Mouse (Mus musculus) kidney, embryonic 14.5 days (tissue): ENCODE measurements around the gene Sfpq. TPM values are rescaled to one million over a fixed set of nuclear protein-coding genes. Genes with fewer than 3 reads are reported as not detected.

Source experiments
- ATAC-seq: fragments of 200-750 bp; cut with Nextera tagmentation; 2 replicates; pipeline ENCODE4 v1.8.0; 2017; ENCODE audit warnings: moderate number of reproducible peaks, mild to moderate bottlenecking, moderate TSS enrichment, moderate library complexity; ENCODE audit not compliant: low FRiP score, low TSS enrichment
- H3K27ac ChIP-seq: fragments of 300-500 bp; sonication (generic); 2 replicates; pipeline ENCODE4 v1.5.1; 2014; ENCODE audit warnings: low read depth, mild to moderate bottlenecking, low read length, moderate library complexity, mixed read lengths
- H3K27me3 ChIP-seq: fragments of 300-500 bp; sonication (generic); 2 replicates; pipeline ENCODE4 v1.6.1; 2014; ENCODE audit warnings: mild to moderate bottlenecking, low read length; ENCODE audit not compliant: control insufficient read depth, insufficient read depth
- H3K36me3 ChIP-seq: fragments of 300-500 bp; sonication (generic); 2 replicates; pipeline ENCODE4 v1.6.1; 2014; ENCODE audit warnings: low read length, mixed read lengths; ENCODE audit not compliant: control insufficient read depth, insufficient read depth
- H3K4me1 ChIP-seq: fragments of 300-500 bp; sonication (generic); 2 replicates; pipeline ENCODE4 v1.6.1; 2014; ENCODE audit warnings: low read length, mixed read lengths; ENCODE audit not compliant: control insufficient read depth, insufficient read depth
- H3K4me2 ChIP-seq: fragments of 300-500 bp; sonication (generic); replicated peaks from 2 replicates; pipeline ENCODE4 v1.6.1; 2014; ENCODE audit warnings: low read depth, mild to moderate bottlenecking, low read length
- H3K4me3 ChIP-seq: fragments of 300-500 bp; sonication (generic); 2 replicates; pipeline ENCODE4 v1.5.1; 2014; ENCODE audit warnings: mild to moderate bottlenecking, low read length
- H3K9ac ChIP-seq: fragments of 300-500 bp; sonication (generic); 2 replicates; pipeline ENCODE4 v1.6.1; 2014; ENCODE audit warnings: low read depth, mild to moderate bottlenecking, low read length, moderate library complexity
- H3K9me3 ChIP-seq: fragments of 300-500 bp; sonication (generic); 2 replicates; pipeline ENCODE4 v1.6.1; 2016; ENCODE audit warnings: low read length; ENCODE audit not compliant: control insufficient read depth
- WGBS: fragments of 180-500 bp; shearing (Covaris S2); extraction: QIAGEN DNeasy Blood & Tissue Kit; methylation state at CpG from one replicate; pipeline ENCODE4 v1.1.7; 2014; 5-methylcytosine and 5-hydroxymethylcytosine counted together
- polyA plus RNA-seq: library from polyadenylated mRNA; unstranded; fragments of >200 nt; fragmentation: Nextera tagmentation; extraction: Ambion mirVana; gene quantifications from 2 replicates; pipeline ENCODE4 v1.2.1, GENCODE M21; 2014

The Sfpq gene
- polyA plus RNA-seq, 1 experiment from 2014 or later, result 152 TPM

DNA sequence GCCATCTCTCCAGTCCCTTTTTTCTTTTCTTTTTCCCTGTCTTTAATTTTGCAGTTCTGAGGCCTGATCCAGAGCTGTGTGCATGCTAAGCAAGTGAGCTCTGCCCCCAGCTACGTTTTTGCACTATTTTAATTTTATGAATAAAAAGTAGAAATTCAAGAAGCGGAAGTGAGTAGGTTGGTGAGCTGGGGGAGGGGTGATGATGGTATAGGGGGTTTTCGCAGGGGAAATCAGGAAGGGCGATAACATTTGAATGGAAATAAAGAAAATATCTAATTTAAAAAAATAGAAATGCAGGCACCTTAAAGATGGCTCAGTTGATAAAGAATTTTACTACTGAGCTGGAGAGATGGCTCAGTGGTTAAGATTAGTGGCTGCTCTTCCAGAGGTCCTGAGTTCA lies 22.4 kb downstream of the Sfpq start:
- peaks cover 51% of the 10 kb centered on the region for H3K36me3 ChIP-seq
- H3K4me3 ChIP-seq, result no peak overlapping the region

DNA sequence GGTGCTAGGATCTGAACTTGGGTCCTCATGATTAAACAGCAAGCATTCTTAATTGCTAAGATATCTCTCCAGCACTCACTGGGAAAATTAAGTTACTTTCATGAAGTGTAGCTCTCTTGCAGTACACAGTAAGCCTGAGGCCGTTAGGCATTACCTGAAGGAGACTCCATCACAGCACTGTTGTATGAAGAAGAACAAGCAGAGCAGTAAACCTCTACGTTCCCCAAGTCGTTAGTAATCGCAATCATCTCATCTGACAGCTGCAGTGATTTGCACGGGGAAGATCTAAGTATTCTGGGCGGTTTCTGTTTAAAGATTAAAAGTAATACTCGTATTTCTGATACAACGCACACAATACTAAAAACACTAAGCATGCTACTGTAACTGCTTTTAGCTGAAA lies 30.0 kb downstream of the Sfpq start:
- ATAC-seq, result no peak
- Histone ChIP-seq H3K36me3 (peaks cover 42% of the 10 kb centered on the region), H3K4me2 (no peak overlapping the region), H3K27ac (no peak overlapping the region), H3K4me1 (no peaks in the 10 kb centered on the region), H3K27me3 (no peaks in the 10 kb centered on the region), H3K9ac (no peak overlapping the region), H3K4me3 (no peak overlapping the region), H3K9me3 (no peaks in the 10 kb centered on the region)
- WGBS, result 82% methylated on average over 8 of the region's 8 CpGs

More for the DNA sequence above, 22.4 kb downstream of the Sfpq start:
- no peaks in the 10 kb centered on the region for H3K4me1 ChIP-seq
- H3K9me3 ChIP-seq, result no peaks in the 10 kb centered on the region
- H3K4me2 ChIP-seq, result no peak overlapping the region
- no peak for ATAC-seq
- H3K27me3 ChIP-seq, result no peaks in the 10 kb centered on the region
- 86% methylated on average over 4 of the region's 4 CpGs for WGBS
- no peak overlapping the region for H3K9ac ChIP-seq
- no peak overlapping the region for H3K27ac ChIP-seq

DNA sequence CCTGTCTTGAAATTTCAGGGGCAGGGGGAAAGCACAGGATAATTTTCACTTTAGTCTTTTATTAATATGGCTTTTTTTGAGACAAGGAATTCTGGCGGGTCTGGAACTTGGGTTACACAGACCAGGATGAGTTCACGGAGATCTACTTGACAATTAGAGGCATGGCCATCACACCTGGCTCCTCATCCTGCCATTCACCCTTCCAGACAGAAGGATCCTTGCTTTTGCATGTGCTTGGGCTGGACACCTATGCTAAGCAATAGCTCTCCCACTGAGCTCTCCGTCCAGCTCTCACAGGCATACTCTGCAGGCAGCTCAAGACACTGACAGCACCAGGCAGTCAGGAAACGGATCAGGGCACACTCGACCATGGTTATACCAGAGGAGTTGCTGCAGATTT lies 31.9 kb downstream of the Sfpq start:
- no peak for ATAC-seq
- Histone ChIP-seq H3K4me2 (no peak overlapping the region), H3K4me3 (no peak overlapping the region), H3K27ac (no peak overlapping the region), H3K4me1 (no peaks in the 10 kb centered on the region), H3K9me3 (no peaks in the 10 kb centered on the region), H3K9ac (no peak overlapping the region), H3K36me3 (peaks cover 47% of the 10 kb centered on the region), H3K27me3 (no peaks in the 10 kb centered on the region)
- 98% methylated on average over 5 of the region's 5 CpGs for WGBS

DNA sequence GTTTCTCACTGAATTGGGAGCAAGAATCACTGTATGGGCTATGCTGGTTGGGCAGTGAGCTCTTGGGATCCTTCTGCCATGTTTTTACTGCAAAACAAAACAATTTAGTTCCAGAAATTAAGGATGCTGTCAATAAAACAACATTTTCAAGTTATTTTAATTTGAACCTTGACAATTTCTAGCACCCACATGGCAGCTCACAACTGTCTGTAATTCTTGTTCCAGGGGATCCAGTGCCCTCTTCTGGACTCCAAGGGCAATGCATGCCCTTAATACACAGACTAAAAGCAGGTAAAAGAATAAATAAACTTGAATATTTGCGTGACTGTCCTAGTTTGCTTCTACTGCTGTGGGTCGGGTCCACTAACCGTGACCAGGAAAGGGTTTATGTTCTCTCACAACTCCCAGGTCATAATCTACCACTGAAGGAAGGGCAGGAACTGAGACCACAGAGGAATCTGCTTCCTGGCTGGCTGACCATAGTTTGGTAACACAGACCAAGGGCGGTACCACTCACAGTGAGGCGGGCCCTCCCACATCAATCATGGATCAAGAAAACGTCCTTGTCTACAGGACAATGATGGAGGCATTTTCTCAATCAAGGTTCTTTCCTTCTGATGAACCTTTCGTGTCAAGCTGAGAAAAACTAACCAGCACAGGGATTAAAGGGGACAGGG lies 33.5 kb downstream of the Sfpq start:
- Histone ChIP-seq H3K27me3 (no peaks in the 10 kb centered on the region), H3K9ac (no peak overlapping the region), H3K27ac (no peak overlapping the region), H3K4me3 (no peak overlapping the region), H3K4me1 (no peaks in the 10 kb centered on the region), H3K4me2 (no peak overlapping the region), H3K9me3 (no peaks in the 10 kb centered on the region), H3K36me3 (peaks cover 42% of the 10 kb centered on the region)
- WGBS, result 86% methylated on average over 7 of the region's 7 CpGs
- no peak for ATAC-seq

DNA sequence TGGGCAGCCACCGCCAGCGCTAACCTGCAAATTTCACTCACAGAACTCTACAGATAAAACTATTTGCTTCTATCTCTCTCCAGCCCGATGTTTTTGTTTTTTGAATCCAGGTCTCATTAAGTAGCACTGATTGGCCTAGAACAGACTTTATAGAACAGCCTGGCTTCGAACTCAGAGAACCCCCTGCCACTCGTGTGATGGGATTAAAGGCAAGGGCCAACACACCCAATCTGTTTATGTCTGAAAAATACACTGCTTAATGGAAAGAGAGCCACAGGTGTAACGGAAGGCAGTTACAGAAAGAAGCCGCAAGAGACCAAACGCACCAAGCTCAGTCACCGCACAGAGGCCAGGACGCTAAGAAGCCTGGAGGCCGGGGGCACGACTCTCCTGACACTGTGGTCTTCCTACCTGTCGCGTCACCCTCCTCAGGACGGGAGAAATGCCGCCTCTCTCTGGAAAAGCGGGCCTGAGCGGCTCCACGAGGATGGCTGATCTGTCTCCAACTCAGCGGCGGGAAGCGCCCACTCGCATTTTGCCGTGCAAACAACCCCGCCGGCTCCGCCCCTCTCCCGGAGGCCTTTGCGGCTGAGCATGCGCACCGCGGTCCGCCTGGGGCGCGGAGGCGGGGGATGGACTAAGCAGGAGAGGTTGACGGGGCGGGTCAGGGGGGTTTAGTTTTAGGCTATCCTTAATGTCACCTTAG lies 39.6 kb downstream of the Sfpq start, which contains the start of gene Zmym1:
TSS of gene Zmym1 (minus strand) at position 568 of the 706 bp plus-strand sequence.
- Histone ChIP-seq H3K9me3 (no peaks in the 10 kb centered on the region), H3K36me3 (peaks cover 20% of the 10 kb centered on the region), H3K27ac (peak within 1 kb of the TSS; percentile 33; the same call in 1 of the 2 replicates), H3K27me3 (no peaks in the 10 kb centered on the region), H3K4me3 (peak within 1 kb of the TSS; percentile 72), H3K4me2 (peak within 1 kb of the TSS; percentile 81), H3K9ac (peak within 1 kb of the TSS; percentile 76), H3K4me1 (no peaks in the 10 kb centered on the region)
- WGBS, result under 1% methylated on average over 38 of the region's 38 CpGs
- ATAC-seq, result peak; percentile 96

DNA sequence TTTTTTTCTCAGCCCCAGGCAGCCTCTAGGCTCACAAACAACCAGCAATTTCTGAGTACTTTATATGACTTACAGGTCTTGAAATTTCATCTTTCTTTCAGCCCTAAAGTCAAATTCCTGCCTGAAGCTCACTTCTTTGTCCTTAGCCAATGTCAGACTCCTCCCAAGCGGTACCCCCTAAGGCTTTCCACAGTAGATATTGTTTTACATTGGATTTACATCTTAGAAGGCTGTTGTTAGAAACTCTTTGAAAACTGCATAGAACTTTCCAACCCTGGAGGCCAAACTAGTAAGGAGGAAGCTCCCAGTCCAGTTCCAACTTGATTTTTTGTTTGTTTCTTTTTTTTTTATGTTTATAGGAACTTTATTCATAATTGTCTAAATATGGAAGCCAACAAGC lies 42.9 kb downstream of the Sfpq start:
- 0 out of 2 replicates have a peak, but pooled peaks cover 1% of the 10 kb centered on the region for H3K36me3 ChIP-seq
- H3K9ac ChIP-seq, result no peak overlapping the region
- no peak overlapping the region for H3K4me3 ChIP-seq
- H3K9me3 ChIP-seq, result no peaks in the 10 kb centered on the region
- H3K27me3 ChIP-seq, result no peaks in the 10 kb centered on the region
- H3K27ac ChIP-seq, result no peak overlapping the region
- no peak overlapping the region for H3K4me2 ChIP-seq
- ATAC-seq, result no peak
- WGBS, result 44% methylated on average over 1 of the region's 1 CpGs
- no peaks in the 10 kb centered on the region for H3K4me1 ChIP-seq

DNA sequence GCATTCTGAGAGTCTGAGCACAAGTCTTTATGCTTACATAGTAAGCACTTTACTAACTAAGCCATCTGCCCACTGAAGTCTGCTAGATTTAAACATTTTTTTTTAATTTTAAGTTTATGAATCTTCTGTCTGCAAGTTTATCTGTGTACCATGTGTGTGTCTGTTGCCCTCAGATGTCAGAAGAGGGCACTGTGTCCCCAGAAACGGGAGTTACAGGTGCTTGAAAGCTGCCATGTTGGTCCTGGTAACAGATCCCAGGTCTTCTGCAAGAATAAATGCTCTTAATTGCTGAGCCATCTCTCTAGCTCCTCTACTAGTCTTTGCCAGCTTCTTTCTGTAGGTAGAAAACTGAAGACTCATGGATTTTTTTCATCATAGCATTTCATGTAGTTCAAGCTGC lies 53.8 kb downstream of the Sfpq start:
- 53% methylated on average over 1 of the region's 1 CpGs for WGBS
- Histone ChIP-seq H3K4me1 (peaks cover 8% of the 10 kb centered on the region; the same call in 1 of the 2 replicates), H3K9ac (no peak overlapping the region), H3K4me2 (no peak overlapping the region), H3K27me3 (no peaks in the 10 kb centered on the region), H3K9me3 (no peaks in the 10 kb centered on the region), H3K36me3 (no peaks in the 10 kb centered on the region), H3K27ac (no peak overlapping the region), H3K4me3 (no peak overlapping the region)
- no peak for ATAC-seq

DNA sequence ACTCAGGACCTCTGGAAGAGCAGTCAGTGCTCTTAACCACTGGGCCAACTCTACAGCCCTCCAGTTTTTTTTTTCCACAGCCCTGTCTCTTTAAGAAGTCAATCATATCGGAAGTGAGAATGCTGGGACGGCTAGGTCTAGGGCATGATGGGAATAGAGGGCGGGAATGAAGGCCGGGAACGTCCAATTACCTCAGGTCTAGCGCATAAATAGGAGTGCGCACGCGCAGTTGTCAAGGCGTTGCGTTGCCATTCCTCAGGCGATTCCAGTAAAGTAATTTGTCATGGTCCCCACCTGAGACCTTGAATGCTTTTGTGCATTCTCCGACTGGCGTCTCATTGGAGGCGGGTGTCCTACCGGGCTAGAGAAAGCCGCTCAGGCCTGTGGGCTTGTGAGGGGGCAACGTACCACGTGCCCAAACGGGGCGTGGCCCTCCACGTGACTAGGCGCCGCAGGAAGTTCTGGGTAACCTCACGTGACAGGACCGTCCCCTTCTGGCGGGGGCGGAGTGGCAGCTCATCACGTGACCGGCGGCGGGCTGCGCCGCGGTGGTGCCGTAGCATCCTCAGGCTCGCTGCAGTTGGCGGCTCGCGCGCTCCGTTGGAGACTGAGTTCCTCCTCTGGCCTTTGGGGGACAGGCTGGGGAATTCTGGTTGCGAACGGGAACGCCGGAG lies 55.9 kb downstream of the Sfpq start, which contains the start of gene Zmym6:
TSS of gene Zmym6 (plus strand) at position 509 of the 674 bp plus-strand sequence.
- peak; percentile 96 for ATAC-seq
- Histone ChIP-seq H3K4me1 (peaks cover 8% of the 10 kb centered on the region; the same call in 1 of the 2 replicates), H3K27me3 (no peaks in the 10 kb centered on the region), H3K36me3 (no peaks in the 10 kb centered on the region), H3K9ac (peak within 1 kb of the TSS; percentile 71), H3K4me2 (peak within 1 kb of the TSS; percentile 73), H3K9me3 (no peaks in the 10 kb centered on the region), H3K4me3 (peak within 1 kb of the TSS; percentile 62), H3K27ac (peak within 1 kb of the TSS; percentile 85)
- WGBS, result under 1% methylated on average over 46 of the region's 46 CpGs
